ENCODE assay signal across 29 mouse cellular contexts in the genomic region with DNA sequence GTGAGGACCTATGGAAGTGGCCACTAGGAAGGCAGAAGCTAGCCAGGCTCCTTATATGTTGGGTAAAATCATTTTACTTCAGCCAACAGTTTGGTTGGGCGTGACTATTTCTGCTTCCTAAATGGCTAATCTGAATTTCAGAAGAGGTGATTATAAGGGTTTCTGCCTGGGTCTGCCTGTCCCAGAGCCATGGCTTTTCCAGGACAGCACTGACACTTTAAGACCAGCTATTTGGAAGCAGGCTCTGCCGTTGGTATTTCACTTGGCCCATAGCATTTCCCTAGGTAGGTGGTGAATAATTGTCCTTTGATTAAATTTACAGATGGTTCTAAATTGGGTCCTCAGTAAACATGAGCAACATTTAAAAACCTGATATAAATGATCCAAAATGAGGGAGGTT.
DNase-seq lines count a peak whose midpoint lies in the region; ATAC-seq and TF ChIP-seq lines count a peak whose summit lies in the region.
"Had no signal": no experiment of that assay in that cellular context is flagged by ENCODE, and none has a peak within 500 bp of the region (broad histone marks: within the 10 kb centered on the region; RNA-seq: fewer than 3 reads in every experiment).

No protein-coding gene starts in this region.

- intact Hi-C loops in gastrocnemius, adult 2 months (cut with DNase I) = loop anchor here (10.0 kb wide), 1 partner anchor 243 kb away; a partner anchor contains a TSS
- intact Hi-C loops in heart, adult 2 months (cut with DNase I) = loop anchor here (2.0 to 5.0 kb wide), 2 partner anchors 40 to 109 kb away; no protein-coding TSS in a partner anchor

- peaks cover 4% of the 10 kb centered on the region for H3K4me1 ChIP-seq in heart, adult 2 months (ENCODE audit: control insufficient read depth, insufficient read depth, low read length)
- no peaks in the 10 kb centered on the region for H3K4me1 ChIP-seq in heart, embryonic 11.5 days (ENCODE audit: control insufficient read depth, insufficient read depth, low read length)
- no peaks in the 10 kb centered on the region for H3K4me1 ChIP-seq in heart, embryonic 10.5 days
- no peaks in the 10 kb centered on the region; the same call in 1 of the 2 replicates for H3K4me1 ChIP-seq in heart, embryonic 12.5 days (replicated peaks)
- peaks cover 13% of the 10 kb centered on the region for H3K4me1 ChIP-seq in brown adipose tissue, adult 24 weeks (ENCODE audit: control insufficient read depth, insufficient read depth, insufficient read length, low read length)
- H3K4me1 ChIP-seq: embryonic facial prominence, embryonic 13.5 days; embryonic facial prominence, embryonic 15.5 days; forebrain, embryonic 10.5 days; forebrain, embryonic 12.5 days had no signal

- 27% methylated on average over 2 of the region's 2 CpGs for WGBS in heart, adult 2 months
- WGBS in heart, embryonic 11.5 days (ENCODE audit: insufficient replicate concordance) = 75% methylated on average over 2 of the region's 2 CpGs
- 68% methylated on average over 2 of the region's 2 CpGs for WGBS in heart, embryonic 10.5 days
- WGBS in heart, embryonic 12.5 days = 71% methylated on average over 2 of the region's 2 CpGs

- H3K36me3 ChIP-seq in heart, adult 2 months (ENCODE audit: control insufficient read depth, insufficient read depth, low read length) = peaks cover 10% of the 10 kb centered on the region
- no peaks in the 10 kb centered on the region for H3K36me3 ChIP-seq in heart, embryonic 11.5 days (ENCODE audit: control insufficient read depth, insufficient read depth, low read length)
- no peaks in the 10 kb centered on the region for H3K36me3 ChIP-seq in heart, embryonic 10.5 days
- H3K36me3 ChIP-seq in heart, embryonic 12.5 days = no peaks in the 10 kb centered on the region
- H3K36me3 ChIP-seq: embryonic facial prominence, embryonic 13.5 days; embryonic facial prominence, embryonic 15.5 days; forebrain, embryonic 10.5 days; forebrain, embryonic 12.5 days; G1E had no signal

- H3K9me3 ChIP-seq in heart, embryonic 11.5 days (replicated peaks; ENCODE audit: control insufficient read depth, low read length) = no peaks in the 10 kb centered on the region
- H3K9me3 ChIP-seq in heart, embryonic 10.5 days = no peaks in the 10 kb centered on the region
- 0 out of 2 replicates have a peak, but pooled peaks cover 3% of the 10 kb centered on the region for H3K9me3 ChIP-seq in heart, embryonic 12.5 days (replicated peaks)
- H3K9me3 ChIP-seq: embryonic facial prominence, embryonic 13.5 days; embryonic facial prominence, embryonic 15.5 days; forebrain, embryonic 10.5 days; forebrain, embryonic 12.5 days had no signal

- H3K27me3 ChIP-seq in heart, adult 2 months (ENCODE audit: control insufficient read depth, insufficient read depth, low read length) = no peaks in the 10 kb centered on the region
- no peaks in the 10 kb centered on the region for H3K27me3 ChIP-seq in heart, embryonic 11.5 days (ENCODE audit: control insufficient read depth, insufficient read depth, low read length)
- H3K27me3 ChIP-seq in heart, embryonic 10.5 days (ENCODE audit: insufficient read depth, poor library complexity, severe bottlenecking) = no peaks in the 10 kb centered on the region
- H3K27me3 ChIP-seq in heart, embryonic 12.5 days (replicated peaks) = no peaks in the 10 kb centered on the region
- H3K27me3 ChIP-seq: CH12.LX; embryonic facial prominence, embryonic 13.5 days; embryonic facial prominence, embryonic 15.5 days; forebrain, embryonic 12.5 days; Patski had no signal

- ATAC-seq in heart, embryonic 11.5 days (replicated peaks; ENCODE audit: insufficient number of reproducible peaks, low FRiP score, low TSS enrichment) = no peak
- no peak for ATAC-seq in heart, embryonic 12.5 days (ENCODE audit: insufficient number of reproducible peaks, low FRiP score)
- ATAC-seq: activated CD4-positive, CD25-positive, alpha-beta regulatory T cell, adult 4 months; CD4-positive, CD25-positive, alpha-beta regulatory T cell, adult 4 months; forebrain, embryonic 14.5 days; Patski had no signal

- no peak for TF ChIP-seq POLR2A in heart, adult 2 months (IDR thresholded peaks at IDR 0.05; ENCODE audit: insufficient read depth, low read depth, low read length)

- H3K27ac ChIP-seq in gastrocnemius, adult 2 months = peak overlapping the region; percentile 66
- peak overlapping the region; percentile 49; the same call in 1 of the 2 replicates for H3K27ac ChIP-seq in heart, adult 2 months
- no peak overlapping the region for H3K27ac ChIP-seq in heart, embryonic 11.5 days (ENCODE audit: low read depth, low read length)
- no peak overlapping the region for H3K27ac ChIP-seq in heart, embryonic 10.5 days
- H3K27ac ChIP-seq in heart, embryonic 12.5 days (ENCODE audit: poor library complexity, severe bottlenecking) = no peak overlapping the region
- H3K27ac ChIP-seq in brown adipose tissue, adult 24 weeks (replicated peaks; ENCODE audit: low read depth, low read length) = 0 out of 2 replicates have a peak overlapping the region, but pooled peaks have one; percentile 12
- H3K27ac ChIP-seq: embryonic facial prominence, embryonic 13.5 days; embryonic facial prominence, embryonic 15.5 days; forebrain, embryonic 10.5 days; forebrain, embryonic 12.5 days had no signal

- H3K4me2 ChIP-seq in heart, embryonic 11.5 days = no peak overlapping the region
- H3K4me2 ChIP-seq in heart, embryonic 12.5 days = no peak overlapping the region
- H3K4me2 ChIP-seq: embryonic facial prominence, embryonic 13.5 days; embryonic facial prominence, embryonic 15.5 days; forebrain, embryonic 12.5 days had no signal

- peak; percentile 22 for DNase-seq in gastrocnemius, adult 2 months
- DNase-seq in gastrocnemius, adult 18-20 months (ENCODE audit: low spot score) = no peak
- no peak for DNase-seq in heart, adult 2 months
- peak; percentile 7 for DNase-seq in heart, embryonic 10.5 days (ENCODE audit: low spot score)
- DNase-seq: adrenal gland, adult 8-10 months; adrenal gland, postnatal 14 days; adrenal gland, postnatal 36 days; B cell, adult 2 months; cerebellum, adult 11 months; cerebellum, adult 18-20 months; cerebellum, adult 8-10 months; cerebellum, adult 9-11 months; cerebellum, postnatal 14 days; cerebellum, postnatal 36 days; embryo, embryonic 11 days had no signal

- no peak overlapping the region for H3K9ac ChIP-seq in heart, adult 2 months (ENCODE audit: low read depth, low read length)
- H3K9ac ChIP-seq in heart, embryonic 11.5 days (ENCODE audit: low read depth, low read length) = no peak overlapping the region
- H3K9ac ChIP-seq in heart, embryonic 12.5 days = no peak overlapping the region
- H3K9ac ChIP-seq: embryonic facial prominence, embryonic 13.5 days; embryonic facial prominence, embryonic 15.5 days; forebrain, embryonic 12.5 days had no signal

- TF ChIP-seq CTCF in gastrocnemius, adult 2 months (IDR thresholded peaks at IDR 0.05) = no peak
- TF ChIP-seq CTCF in heart, adult 2 months (IDR thresholded peaks at IDR 0.05) = no peak

- H3K79me2 ChIP-seq in heart, adult 2 months (replicated peaks; ENCODE audit: control insufficient read depth, insufficient read depth, low read length) = no peaks in the 10 kb centered on the region

- TF ChIP-seq EP300 in heart, adult 2 months (IDR thresholded peaks at IDR 0.05; ENCODE audit: insufficient read depth, low read depth, low read length) = no peak

- no peak overlapping the region for H3K4me3 ChIP-seq in gastrocnemius, adult 2 months
- no peak overlapping the region for H3K4me3 ChIP-seq in heart, adult 2 months
- H3K4me3 ChIP-seq in heart, embryonic 11.5 days (ENCODE audit: low read depth, low read length) = no peak overlapping the region
- H3K4me3 ChIP-seq in heart, embryonic 10.5 days = no peak overlapping the region
- H3K4me3 ChIP-seq in heart, embryonic 12.5 days = no peak overlapping the region
- H3K4me3 ChIP-seq in brown adipose tissue, adult 24 weeks (ENCODE audit: insufficient read depth, low read depth, low read length) = no peak overlapping the region
- H3K4me3 ChIP-seq: embryonic facial prominence, embryonic 13.5 days; embryonic facial prominence, embryonic 15.5 days; erythroblast, embryonic 14.5 days; forebrain, embryonic 10.5 days; forebrain, embryonic 12.5 days had no signal

Comparison
In these comparisons a context has a peak if more than half of its experiments do, and no peak if none do; other contexts are left out.
1. DNase-seq: peak in gastrocnemius, adult 2 months (single experiment) and heart, embryonic 10.5 days (single experiment); none in gastrocnemius, adult 18-20 months (single experiment) and heart, adult 2 months (0 of 2).
2. H3K27ac ChIP-seq: peak in gastrocnemius, adult 2 months (single experiment), heart, adult 2 months (single experiment) and brown adipose tissue, adult 24 weeks (single experiment); none in heart, embryonic 11.5 days (single experiment), heart, embryonic 10.5 days (single experiment) and heart, embryonic 12.5 days (single experiment).